Mouse (Mus musculus) bone marrow macrophage, adult 2 months (primary cell): ENCODE results near the gene Uck1.

Experiments used
- CTCF ChIP-seq: IDR thresholded peaks from 2 replicates; pipeline ENCODE4 v1.5.1; 2012; ENCODE audit warnings: low read depth, mild to moderate bottlenecking, low read length, moderate library complexity
- POLR2A ChIP-seq: IDR thresholded peaks from 2 replicates; pipeline ENCODE4 v1.6.1; 2012; ENCODE audit warnings: mild to moderate bottlenecking, low read depth, low read length, borderline replicate concordance

GRCm38 (mm10) chr2:32219501-32219900, 40.5 kb downstream of the Uck1 start:
- TF ChIP-seq POLR2A (no peak), CTCF (no peak)
